Mouse (Mus musculus): ENCODE results near the gene Ulk4. TPM values are rescaled to one million over a fixed set of nuclear protein-coding genes. Genes with fewer than 3 reads are reported as not detected.
A peak's percentile ranks its signal among the peaks of the same experiment; 100 is the strongest.

The Ulk4 gene
- polyA plus RNA-seq, 1 experiment, result 7.3 TPM

DNA sequence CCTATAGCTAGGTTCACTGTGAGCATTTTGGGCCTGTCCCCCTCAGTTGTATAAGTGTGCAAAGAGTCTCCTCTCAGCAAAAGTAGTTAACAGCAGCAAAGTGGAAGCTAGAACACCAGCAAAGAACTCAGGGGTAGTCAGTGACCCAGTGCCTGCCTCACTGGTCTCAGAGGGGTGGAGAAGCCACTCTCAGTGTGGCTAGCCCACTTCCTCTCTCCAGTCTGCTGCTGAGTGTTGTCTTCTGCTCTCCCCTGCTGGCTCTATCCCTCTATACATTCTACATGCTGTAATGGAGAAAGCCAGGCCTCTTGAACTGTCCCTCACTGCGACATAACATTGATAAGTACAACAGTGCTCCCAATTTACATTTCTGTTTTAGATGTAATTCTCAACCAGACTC, 5.8 kb downstream of the Ulk4 start:
- TF ChIP-seq POLR2A (IDR thresholded peaks at IDR 0.05; ENCODE audit: extremely low read depth, insufficient read depth, low read length), result no peak
- TF ChIP-seq CTCF (IDR thresholded peaks at IDR 0.05; ENCODE audit: extremely low read depth, insufficient read depth, low read length), result no peak
- no peak overlapping the region for H3K27ac ChIP-seq (ENCODE audit: insufficient read depth, low read length)
- H3K4me1 ChIP-seq (ENCODE audit: control insufficient read depth, insufficient read depth, low read length), result 0 out of 2 replicates have a peak, but pooled peaks cover 1% of the 10 kb centered on the region
- H3K4me3 ChIP-seq (ENCODE audit: insufficient read depth, low read length), result no peak overlapping the region

DNA sequence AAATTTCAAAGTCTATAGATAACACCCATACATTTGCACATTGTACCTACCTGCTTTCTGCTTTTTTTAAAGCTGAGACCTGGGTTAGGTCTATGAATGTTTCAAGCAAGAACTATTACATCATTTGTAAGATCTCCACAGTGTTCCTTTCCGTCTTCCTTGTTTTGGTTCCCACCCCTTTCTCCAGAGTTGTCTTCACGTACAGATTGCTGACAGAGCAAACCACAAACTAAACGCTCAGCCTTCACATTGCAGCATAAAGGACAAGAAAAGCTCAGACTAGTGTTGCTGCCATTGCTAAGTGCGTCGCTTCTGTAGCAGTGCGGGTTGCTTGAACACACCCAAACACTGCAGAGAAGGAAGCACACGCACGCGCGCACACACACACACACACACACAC, 11.7 kb downstream of the Ulk4 start:
- Histone ChIP-seq H3K4me1 (ENCODE audit: control insufficient read depth, insufficient read depth, low read length) (no peaks in the 10 kb centered on the region), H3K4me3 (ENCODE audit: insufficient read depth, low read length) (no peak overlapping the region), H3K27ac (ENCODE audit: insufficient read depth, low read length) (no peak overlapping the region)
- TF ChIP-seq POLR2A (IDR thresholded peaks at IDR 0.05; ENCODE audit: extremely low read depth, insufficient read depth, low read length) (no peak), CTCF (IDR thresholded peaks at IDR 0.05; ENCODE audit: extremely low read depth, insufficient read depth, low read length) (no peak)

DNA sequence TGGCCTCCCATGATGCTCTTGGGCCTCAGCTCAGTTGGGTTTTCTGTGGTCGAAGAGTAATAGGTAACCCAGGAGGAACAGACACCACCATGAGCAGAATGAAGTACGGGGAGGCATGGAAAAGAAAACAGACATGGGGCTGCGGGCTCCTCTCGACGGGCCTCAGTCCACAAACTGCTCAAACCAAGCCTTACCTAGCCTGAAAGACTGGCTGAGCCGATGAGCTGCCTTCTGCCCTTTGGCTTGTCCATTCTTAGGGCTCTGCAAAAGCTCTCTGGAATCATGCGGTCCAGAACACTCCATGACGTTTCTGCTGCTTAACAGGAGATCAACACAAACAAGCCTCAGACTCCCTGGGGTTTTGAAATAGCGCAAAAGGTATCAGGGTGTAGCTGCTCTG, 19.9 kb downstream of the Ulk4 start:
- TF ChIP-seq POLR2A (IDR thresholded peaks at IDR 0.05; ENCODE audit: extremely low read depth, insufficient read depth, low read length), result no peak
- no peak for TF ChIP-seq CTCF (IDR thresholded peaks at IDR 0.05; ENCODE audit: extremely low read depth, insufficient read depth, low read length)
- H3K4me1 ChIP-seq (ENCODE audit: control insufficient read depth, insufficient read depth, low read length), result no peaks in the 10 kb centered on the region
- H3K27ac ChIP-seq (ENCODE audit: insufficient read depth, low read length), result no peak overlapping the region
- H3K4me3 ChIP-seq (ENCODE audit: insufficient read depth, low read length), result no peak overlapping the region

DNA sequence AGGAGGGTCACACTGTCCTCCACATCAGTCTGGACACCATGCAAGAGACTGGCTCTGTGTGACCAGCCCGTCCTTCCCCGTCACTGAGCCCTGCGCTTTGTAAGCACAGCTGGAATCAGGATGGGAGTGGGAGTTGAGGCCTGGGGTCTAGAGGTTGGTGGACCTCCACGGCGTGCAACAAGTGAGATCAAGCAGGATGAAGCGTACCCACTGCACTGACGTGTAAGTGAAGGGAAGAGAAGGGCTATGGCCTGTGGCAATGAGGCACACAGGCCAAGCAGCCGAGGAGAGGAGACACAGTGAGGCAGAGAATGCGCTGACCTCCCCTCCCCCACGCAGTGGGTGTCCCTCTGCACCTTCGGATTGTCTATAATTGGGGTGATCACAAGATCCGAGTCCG, 22.2 kb downstream of the Ulk4 start:
- H3K4me1 ChIP-seq (ENCODE audit: control insufficient read depth, insufficient read depth, low read length), result no peaks in the 10 kb centered on the region
- no peak overlapping the region for H3K4me3 ChIP-seq (ENCODE audit: insufficient read depth, low read length)
- no peak for TF ChIP-seq CTCF (IDR thresholded peaks at IDR 0.05; ENCODE audit: extremely low read depth, insufficient read depth, low read length)
- no peak overlapping the region for H3K27ac ChIP-seq (ENCODE audit: insufficient read depth, low read length)

DNA sequence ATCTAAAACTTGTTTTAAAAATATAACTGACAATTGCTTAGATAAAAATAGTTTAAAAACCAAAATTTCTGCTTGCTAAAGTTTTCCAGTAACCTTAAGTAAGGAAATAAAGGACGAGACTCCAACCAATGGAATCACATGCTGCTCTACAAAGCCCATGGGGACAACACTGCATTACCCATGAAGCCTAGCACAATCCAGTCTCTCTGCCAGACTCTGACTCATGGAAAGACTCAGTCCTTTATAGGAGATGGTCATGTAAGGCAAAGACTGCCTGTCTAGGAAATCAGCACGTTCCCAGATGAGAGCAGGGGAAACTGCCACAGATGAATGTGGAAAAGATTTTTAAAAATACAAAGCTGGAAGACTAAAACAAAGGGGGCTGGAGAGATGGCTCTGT, 23.0 kb downstream of the Ulk4 start:
- H3K4me1 ChIP-seq (ENCODE audit: control insufficient read depth, insufficient read depth, low read length), result no peaks in the 10 kb centered on the region
- H3K27ac ChIP-seq (ENCODE audit: insufficient read depth, low read length), result no peak overlapping the region
- TF ChIP-seq POLR2A (IDR thresholded peaks at IDR 0.05; ENCODE audit: extremely low read depth, insufficient read depth, low read length) (no peak), CTCF (IDR thresholded peaks at IDR 0.05; ENCODE audit: extremely low read depth, insufficient read depth, low read length) (no peak)
- H3K4me3 ChIP-seq (ENCODE audit: insufficient read depth, low read length), result no peak overlapping the region

DNA sequence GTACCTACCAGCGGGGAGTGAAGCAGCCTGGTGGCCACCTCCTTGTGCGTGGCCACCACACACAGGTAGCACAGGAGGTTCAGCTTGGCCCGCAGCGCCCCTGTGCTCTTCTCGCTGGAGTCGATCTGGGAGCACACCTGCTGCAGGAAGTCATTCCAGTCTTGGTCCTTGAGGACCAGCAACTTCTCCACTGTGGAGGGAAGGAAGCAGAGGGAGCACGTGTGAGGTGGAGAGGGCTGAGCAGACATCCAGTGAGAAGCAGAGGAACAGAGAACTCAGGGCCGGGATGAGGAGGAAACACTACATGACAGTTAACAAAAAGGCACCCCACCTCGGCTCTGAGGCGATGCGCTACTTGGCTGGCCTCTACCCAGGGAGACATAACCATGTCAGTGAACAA, 26.1 kb downstream of the Ulk4 start:
- Histone ChIP-seq H3K4me3 (ENCODE audit: insufficient read depth, low read length) (no peak overlapping the region), H3K4me1 (ENCODE audit: control insufficient read depth, insufficient read depth, low read length) (no peaks in the 10 kb centered on the region), H3K27ac (ENCODE audit: insufficient read depth, low read length) (no peak overlapping the region)
- TF ChIP-seq CTCF (IDR thresholded peaks at IDR 0.05; ENCODE audit: extremely low read depth, insufficient read depth, low read length), result no peak
- no peak for TF ChIP-seq POLR2A (IDR thresholded peaks at IDR 0.05; ENCODE audit: extremely low read depth, insufficient read depth, low read length)

DNA sequence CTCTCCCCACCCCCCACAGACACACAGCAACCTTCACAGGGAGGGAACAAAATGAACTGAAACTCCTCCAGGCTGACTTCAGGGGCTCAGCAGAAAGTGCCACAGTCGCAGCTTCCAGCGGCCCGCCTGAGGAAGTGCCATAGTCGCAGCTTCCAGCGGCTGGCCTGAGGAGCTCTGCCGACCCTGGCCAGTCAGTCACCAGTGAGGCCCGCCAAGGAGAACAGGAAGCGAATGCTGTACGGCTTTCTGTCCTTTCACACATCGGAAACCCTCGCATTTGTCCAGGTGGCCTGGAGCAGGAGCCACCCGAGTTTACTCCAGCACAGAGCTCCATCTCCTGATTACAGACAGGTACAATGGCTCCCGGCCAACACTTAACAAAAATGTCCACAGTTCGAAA, 27.2 kb downstream of the Ulk4 start:
- H3K4me1 ChIP-seq (ENCODE audit: control insufficient read depth, insufficient read depth, low read length), result no peaks in the 10 kb centered on the region
- H3K4me3 ChIP-seq (ENCODE audit: insufficient read depth, low read length), result no peak overlapping the region
- TF ChIP-seq CTCF (IDR thresholded peaks at IDR 0.05; ENCODE audit: extremely low read depth, insufficient read depth, low read length) (no peak), POLR2A (IDR thresholded peaks at IDR 0.05; ENCODE audit: extremely low read depth, insufficient read depth, low read length) (no peak)
- H3K27ac ChIP-seq (ENCODE audit: insufficient read depth, low read length), result no peak overlapping the region

DNA sequence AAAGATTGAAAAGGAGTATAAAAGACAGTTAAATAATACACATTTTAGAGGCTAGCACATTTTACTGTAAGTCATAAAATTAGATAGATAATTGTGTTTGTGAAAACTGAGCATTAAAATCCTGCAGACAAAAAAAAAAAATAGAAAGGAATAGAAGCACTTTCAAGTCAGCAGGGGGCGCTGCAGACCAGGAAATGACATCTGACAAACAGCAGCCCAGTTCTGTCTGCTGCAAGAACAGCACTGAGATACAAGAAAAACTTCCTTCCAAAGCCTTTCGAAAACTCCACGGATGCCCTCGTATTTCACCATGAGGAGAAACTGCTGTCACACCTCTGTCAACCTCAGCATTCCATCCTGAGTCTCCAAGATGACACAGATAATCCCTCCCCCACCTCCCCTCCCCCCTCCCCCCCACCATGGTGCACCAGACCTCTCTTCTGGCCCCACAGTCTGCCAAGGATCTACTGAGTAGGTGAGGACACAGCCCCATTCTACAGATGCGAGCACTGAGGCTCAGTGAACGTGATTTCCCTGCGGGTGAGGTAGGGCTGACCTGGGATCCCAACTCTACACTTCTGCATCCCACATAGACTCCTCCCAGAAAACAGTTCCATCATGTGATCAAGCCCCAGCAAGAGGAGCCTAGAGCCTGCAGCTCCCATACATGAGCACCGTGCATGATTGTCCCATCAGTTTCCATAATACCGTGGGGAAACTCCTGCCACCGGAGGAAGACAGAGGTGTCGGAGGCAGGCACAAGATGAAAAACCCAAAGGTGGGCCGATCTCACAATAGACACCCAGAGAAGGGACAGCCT, 28.8 kb downstream of the Ulk4 start:
- Histone ChIP-seq H3K4me1 (ENCODE audit: control insufficient read depth, insufficient read depth, low read length) (no peaks in the 10 kb centered on the region), H3K4me3 (ENCODE audit: insufficient read depth, low read length) (no peak overlapping the region), H3K27ac (ENCODE audit: insufficient read depth, low read length) (no peak overlapping the region)
- TF ChIP-seq POLR2A (IDR thresholded peaks at IDR 0.05; ENCODE audit: extremely low read depth, insufficient read depth, low read length), result no peak
- peak; percentile 86 for TF ChIP-seq CTCF (IDR thresholded peaks at IDR 0.05; ENCODE audit: extremely low read depth, insufficient read depth, low read length)

DNA sequence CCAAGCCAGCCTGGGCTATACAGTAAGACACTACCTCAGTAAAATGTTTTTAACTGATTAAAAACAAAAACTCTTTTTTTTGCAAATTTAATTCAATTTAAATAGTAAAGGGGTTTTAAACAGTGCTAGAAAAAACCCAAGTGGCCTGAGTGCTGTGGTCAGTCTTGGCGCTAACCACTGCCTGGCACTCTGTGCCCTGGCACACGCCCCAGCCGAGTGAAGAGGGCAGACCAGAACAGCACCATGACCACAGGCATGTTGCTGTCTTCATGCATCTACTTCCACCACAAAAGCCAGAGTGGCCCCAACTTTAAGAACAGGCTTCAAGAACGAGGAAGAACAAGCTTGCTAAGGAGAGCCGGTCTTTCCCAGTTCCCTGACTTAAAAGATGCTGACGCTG, 29.9 kb downstream of the Ulk4 start:
- Histone ChIP-seq H3K4me1 (ENCODE audit: control insufficient read depth, insufficient read depth, low read length) (no peaks in the 10 kb centered on the region), H3K27ac (ENCODE audit: insufficient read depth, low read length) (no peak overlapping the region), H3K4me3 (ENCODE audit: insufficient read depth, low read length) (no peak overlapping the region)
- TF ChIP-seq POLR2A (IDR thresholded peaks at IDR 0.05; ENCODE audit: extremely low read depth, insufficient read depth, low read length), result no peak
- TF ChIP-seq CTCF (IDR thresholded peaks at IDR 0.05; ENCODE audit: extremely low read depth, insufficient read depth, low read length), result no peak

DNA sequence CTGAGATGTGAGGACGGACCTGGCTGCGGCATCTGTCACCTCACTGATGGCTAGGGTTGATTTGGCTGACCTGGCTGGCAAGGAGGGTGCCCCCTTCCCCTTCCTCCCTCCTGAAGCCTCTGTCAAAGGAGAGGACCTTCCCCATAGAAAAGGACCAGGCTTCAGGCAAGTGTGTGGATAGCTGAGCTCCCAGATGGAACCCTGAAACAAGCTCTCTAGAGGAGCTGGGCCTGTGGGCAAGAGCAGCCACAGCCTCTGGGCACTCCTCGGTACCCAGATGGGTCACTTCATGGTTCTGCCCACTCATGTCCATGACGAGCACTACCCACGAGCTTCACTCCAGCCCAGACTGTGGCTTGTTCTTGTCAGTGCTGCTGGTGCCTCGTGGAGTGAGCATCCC, 34.7 kb downstream of the Ulk4 start:
- no peak overlapping the region for H3K4me3 ChIP-seq (ENCODE audit: insufficient read depth, low read length)
- no peak overlapping the region for H3K27ac ChIP-seq (ENCODE audit: insufficient read depth, low read length)
- TF ChIP-seq POLR2A (IDR thresholded peaks at IDR 0.05; ENCODE audit: extremely low read depth, insufficient read depth, low read length) (no peak), CTCF (IDR thresholded peaks at IDR 0.05; ENCODE audit: extremely low read depth, insufficient read depth, low read length) (no peak)
- H3K4me1 ChIP-seq (ENCODE audit: control insufficient read depth, insufficient read depth, low read length), result no peaks in the 10 kb centered on the region
